Mouse (Mus musculus): ENCODE data around the gene Cyp2j9.
A peak's percentile ranks its signal among the peaks of the same experiment; 100 is the strongest.
"Not testable (repeated sequence)": the region's sequence is repeated elsewhere in the genome, so short reads cannot be mapped to it uniquely, and the experiment has no call there.

Cyp2j9 gene

GRCm38 (mm10) chr4:96590911-96591790 lies at the start of gene Cyp2j9:
Gene Cyp2j9 (minus strand): TSS chr4:96591578.
- peak; percentile 49 for DNase-seq (ENCODE audit: low spot score)

GRCm38 (mm10) chr4:96635455-96635854 lies 44.1 kb upstream of the Cyp2j9 start:
- DNase-seq (ENCODE audit: low spot score), result no peak

- DNase-seq (ENCODE audit: low spot score), result no peak
Measured at GRCm38 (mm10) chr4:96622474-96622873, 31.1 kb upstream of the Cyp2j9 start.

GRCm38 (mm10) chr4:96591791-96592150 lies 393 bp upstream of the Cyp2j9 start:
- DNase-seq (ENCODE audit: low spot score), result peak; percentile 52

- no peak for DNase-seq (ENCODE audit: low spot score)
Measured at GRCm38 (mm10) chr4:96581425-96582088, 9.8 kb downstream of the Cyp2j9 start.

GRCm38 (mm10) chr4:96580351-96580750 lies 11.0 kb downstream of the Cyp2j9 start:
- DNase-seq (ENCODE audit: low spot score), result not testable (repeated sequence)

GRCm38 (mm10) chr4:96569442-96569841 lies 21.9 kb downstream of the Cyp2j9 start:
- DNase-seq (ENCODE audit: low spot score), result no peak

- DNase-seq (ENCODE audit: low spot score), result no peak
Measured at GRCm38 (mm10) chr4:96567988-96568387, 23.4 kb downstream of the Cyp2j9 start.

- DNase-seq (ENCODE audit: low spot score), result no peak
Measured at GRCm38 (mm10) chr4:96565808-96566207, 25.6 kb downstream of the Cyp2j9 start.

GRCm38 (mm10) chr4:96560464-96560863 lies 30.9 kb downstream of the Cyp2j9 start:
- no peak for DNase-seq (ENCODE audit: low spot score)

- DNase-seq (ENCODE audit: low spot score), result no peak
Measured at GRCm38 (mm10) chr4:96559781-96560180, 31.6 kb downstream of the Cyp2j9 start.

- peak; percentile 18 for DNase-seq (ENCODE audit: low spot score)
Measured at GRCm38 (mm10) chr4:96553133-96553819, 38.1 kb downstream of the Cyp2j9 start, which contains the start of gene Cyp2j6. Gene Cyp2j6 (minus strand): TSS chr4:96553661.

- DNase-seq (ENCODE audit: low spot score), result no peak
Measured at GRCm38 (mm10) chr4:96551619-96552018, 39.8 kb downstream of the Cyp2j9 start.

GRCm38 (mm10) chr4:96545976-96546375 lies 45.4 kb downstream of the Cyp2j9 start:
- DNase-seq (ENCODE audit: low spot score), result no peak

GRCm38 (mm10) chr4:96525772-96526171 lies 65.6 kb downstream of the Cyp2j9 start:
- no peak for DNase-seq (ENCODE audit: low spot score)

- no peak for DNase-seq (ENCODE audit: low spot score)
Measured at GRCm38 (mm10) chr4:96522256-96522655, 69.1 kb downstream of the Cyp2j9 start.
